Mouse (Mus musculus) E14TG2a.4 (cell line): ENCODE results near the gene Gmeb1.

Experiments used
- CTCF ChIP-seq: conservative IDR thresholded peaks from 2 replicates; pipeline ENCODE4 v1.5.1; 2014; ENCODE audit warnings: low read length
- POU5F1 ChIP-seq: IDR thresholded peaks from 2 replicates; pipeline ENCODE4 v1.6.1; 2014; ENCODE audit warnings: low read length, borderline replicate concordance

GRCm38 (mm10) chr4:132261514-132262357 lies at the start of gene Gmeb1:
- TF ChIP-seq CTCF (no peak), POU5F1 (no peak)
